Mouse (Mus musculus) brain, embryonic 14.5 days (tissue): ENCODE results near the gene Trim38. TPM values are rescaled to one million over a fixed set of nuclear protein-coding genes. Genes with fewer than 3 reads are reported as not detected.

Experiments
- DNase-seq: peaks from one replicate; pipeline ENCODE4 v3.0.0-alpha.2; 2011; ENCODE audit warnings: low read depth
- CTCF ChIP-seq: fragments of 200-500 bp; IDR thresholded peaks from 2 replicates; pipeline ENCODE4 v1.5.1; 2012; ENCODE audit warnings: inconsistent platforms, mild to moderate bottlenecking, moderate library complexity, borderline replicate concordance; ENCODE audit not compliant: insufficient read depth, insufficient read length; ENCODE audit errors: extremely low read depth
- POLR2A ChIP-seq: fragments of 200-500 bp; IDR thresholded peaks from 2 replicates; pipeline ENCODE4 v1.6.1; 2012; ENCODE audit warnings: mild to moderate bottlenecking, inconsistent platforms, borderline replicate concordance; ENCODE audit not compliant: poor library complexity, insufficient read depth, insufficient read length, severe bottlenecking; ENCODE audit errors: extremely low read depth
- polyA plus RNA-seq: library from polyadenylated mRNA; depleted of rRNA; stranded (reverse); fragments of >200 nt; gene quantifications from 2 replicates; pipeline ENCODE4 v1.2.3, GENCODE M21; 2012; rRNA removed

Trim38 gene
- polyA plus RNA-seq, 1 experiment, result not detected

- DNase-seq, result no peak
- TF ChIP-seq CTCF (no peak), POLR2A (no peak)
Measured at GRCm38 (mm10) chr13:23820179-23820940, 50.6 kb downstream of the Trim38 start.

GRCm38 (mm10) chr13:23822213-23822612 is 52.5 kb downstream of the Trim38 start:
- no peak for DNase-seq

GRCm38 (mm10) chr13:23826606-23827005 is 56.9 kb downstream of the Trim38 start:
- TF ChIP-seq POLR2A (no peak), CTCF (no peak)

More at GRCm38 (mm10) chr13:23822213-23822612, 52.5 kb downstream of the Trim38 start:
- no peak for TF ChIP-seq POLR2A
- TF ChIP-seq CTCF, result no peak

GRCm38 (mm10) chr13:23833053-23833452 is 63.3 kb downstream of the Trim38 start:
- DNase-seq, result peak; percentile 70
- TF ChIP-seq POLR2A (no peak), CTCF (peak; percentile 60; the same call in 1 of the 2 replicates)

More at GRCm38 (mm10) chr13:23826606-23827005, 56.9 kb downstream of the Trim38 start:
- no peak for DNase-seq

GRCm38 (mm10) chr13:23834836-23835235 is 65.1 kb downstream of the Trim38 start:
- TF ChIP-seq POLR2A (no peak), CTCF (no peak)
- DNase-seq, result no peak

- no peak for DNase-seq
- TF ChIP-seq CTCF (no peak), POLR2A (no peak)
Measured at GRCm38 (mm10) chr13:23836630-23837029, 66.9 kb downstream of the Trim38 start.

- DNase-seq, result no peak
- no peak for TF ChIP-seq POLR2A
- no peak for TF ChIP-seq CTCF
Measured at GRCm38 (mm10) chr13:23839308-23839707, 69.6 kb downstream of the Trim38 start, which contains the start of gene Slc17a3. Gene Slc17a3, plus strand, starts transcription at chr13:23839434.

Other genes with a start within 250 kb of the Trim38 start
- gene Hist1h4h, start 238.9 kb upstream of the Trim38 start, polyA plus RNA-seq, result 23.3 and 31.7 TPM in 2 replicates
- 474 and 536 TPM in 2 replicates for gene Hist1h2af, start 236.0 kb upstream of the Trim38 start, polyA plus RNA-seq
- gene Hist1h3g, start 234.5 kb upstream of the Trim38 start, polyA plus RNA-seq, result 25.5 and 42.1 TPM in 2 replicates
- 4.4 and 4.7 TPM in 2 replicates for gene Hist1h2bh, start 226.5 kb upstream of the Trim38 start, polyA plus RNA-seq
- gene Hist1h3f, start 225.9 kb upstream of the Trim38 start, polyA plus RNA-seq, result 4.5 and 5.5 TPM in 2 replicates
- 17.2 and 25.6 TPM in 2 replicates for gene Hist1h4f, start 218.3 kb upstream of the Trim38 start, polyA plus RNA-seq
- 0.39 and 0.51 TPM in 2 replicates for gene Hist1h1d, start 216.7 kb upstream of the Trim38 start, polyA plus RNA-seq
- gene Hist1h3e, start 207.5 kb upstream of the Trim38 start, polyA plus RNA-seq, result 34.2 and 40.6 TPM in 2 replicates
- gene Hist1h2ae, start 198.7 kb upstream of the Trim38 start, polyA plus RNA-seq, result 17.9 and 18.0 TPM in 2 replicates
- 44.4 and 68.0 TPM in 2 replicates for gene Hist1h2bg, start 198.5 kb upstream of the Trim38 start, polyA plus RNA-seq
- gene Hist1h2bf, start 195.7 kb upstream of the Trim38 start, polyA plus RNA-seq, result 15.0 and 21.6 TPM in 2 replicates
- 7.2 and 13.6 TPM in 2 replicates for gene Hist1h2ad, start 195.5 kb upstream of the Trim38 start, polyA plus RNA-seq
- 21.8 and 24.7 TPM in 2 replicates for gene Hist1h3d, start 194.2 kb upstream of the Trim38 start, polyA plus RNA-seq
- 6.5 and 18.7 TPM in 2 replicates for gene Hist1h4d, start 188.3 kb upstream of the Trim38 start, polyA plus RNA-seq
- gene Hist1h2be, start 148.8 kb upstream of the Trim38 start, polyA plus RNA-seq, result 3.5 TPM in 2 replicates
- gene Hist1h1e, start 147.4 kb upstream of the Trim38 start, polyA plus RNA-seq, result 5.8 and 7.8 TPM in 2 replicates
- 1.7 and 1.8 TPM in 2 replicates for gene Hist1h2ac, start 86.0 kb upstream of the Trim38 start, polyA plus RNA-seq
- 32.0 and 48.5 TPM in 2 replicates for gene Hist1h2bc, start 85.7 kb upstream of the Trim38 start, polyA plus RNA-seq
- 0.08 TPM in 1 of 2 replicates, not detected in the other for gene Hist1h1t, start 74.1 kb upstream of the Trim38 start, polyA plus RNA-seq
- gene Hist1h4c, start 71.5 kb upstream of the Trim38 start, polyA plus RNA-seq, result 4.6 and 11.6 TPM in 2 replicates
- 1.7 and 2.3 TPM in 2 replicates for gene Hfe, start 59.1 kb upstream of the Trim38 start, polyA plus RNA-seq
- 12.1 and 16.0 TPM in 2 replicates for gene Hist1h1c, start 31.1 kb upstream of the Trim38 start, polyA plus RNA-seq
- 30.4 and 54.0 TPM in 2 replicates for gene Hist1h3c, start 24.3 kb upstream of the Trim38 start, polyA plus RNA-seq
- gene Hist1h2bb, start 23.2 kb upstream of the Trim38 start, polyA plus RNA-seq, result 11.1 and 17.5 TPM in 2 replicates
- 34.0 and 49.9 TPM in 2 replicates for gene Hist1h2ab, start 18.8 kb upstream of the Trim38 start, polyA plus RNA-seq
- gene Hist1h3b, start 17.6 kb upstream of the Trim38 start, polyA plus RNA-seq, result 49.2 and 55.6 TPM in 2 replicates
- gene Hist1h4b, start 12.9 kb upstream of the Trim38 start, polyA plus RNA-seq, result 17.9 and 20.4 TPM in 2 replicates
- 11.6 and 33.9 TPM in 2 replicates for gene Hist1h4a, start 8.7 kb upstream of the Trim38 start, polyA plus RNA-seq
- 22.8 and 41.9 TPM in 2 replicates for gene Hist1h3a, start 7.5 kb upstream of the Trim38 start, polyA plus RNA-seq
- 3.8 and 4.0 TPM in 2 replicates for gene Hist1h1a, start 6.2 kb upstream of the Trim38 start, polyA plus RNA-seq
- gene Slc17a2, start 37.1 kb downstream of the Trim38 start, polyA plus RNA-seq, result not detected in 2 replicates
- not detected in 2 replicates for gene Slc17a3, start 69.5 kb downstream of the Trim38 start, polyA plus RNA-seq
- gene Slc17a1, start 97.8 kb downstream of the Trim38 start, polyA plus RNA-seq, result not detected in 2 replicates
- gene Slc17a4, start 145.1 kb downstream of the Trim38 start, polyA plus RNA-seq, result not detected in 2 replicates
- not detected in 2 replicates for gene Hist1h2ba, start 164.2 kb downstream of the Trim38 start, polyA plus RNA-seq
- not detected in 2 replicates for gene Hist1h2aa, start 164.5 kb downstream of the Trim38 start, polyA plus RNA-seq
- 1.3 and 1.7 TPM in 2 replicates for gene Scgn, start 221.3 kb downstream of the Trim38 start, polyA plus RNA-seq